Mouse (Mus musculus): ENCODE results near the gene Tmem248. TPM values are rescaled to one million over a fixed set of nuclear protein-coding genes. Genes with fewer than 3 reads are reported as not detected.

Tmem248 gene
- polyA plus RNA-seq (2015; fragmentation: Illumina TruSeq; extraction: RNeasy Lipid Tissue Mini Kit (QIAGEN cat#74804); ENCODE audit: low read depth, low replicate concordance): 29.4 TPM

GRCm38 (mm10) chr5:130216781-130217180 lies at the start of gene Tmem248:
Tmem248 (plus strand) TSS chr5:130217081.

GRCm38 (mm10) chr5:130171423-130171954 lies 45.4 kb upstream of the Tmem248 start, which contains the start of gene Rabgef1:
Rabgef1 (plus strand) TSS chr5:130171798.

GRCm38 (mm10) chr5:130255017-130255720 lies 38.3 kb downstream of the Tmem248 start, which contains the start of the genes Sbds and Tyw1:
Sbds (minus strand) TSS chr5:130255530.
Tyw1 (plus strand) TSS chr5:130255619.

Other genes starting within 250 kb of the Tmem248 start
- 19.3 TPM for gene Gusb, start 214.0 kb upstream of the Tmem248 start, polyA plus RNA-seq (2015; fragmentation: Illumina TruSeq; extraction: RNeasy Lipid Tissue Mini Kit (QIAGEN cat#74804); ENCODE audit: low read depth, low replicate concordance)
- gene Asl, start 187.8 kb upstream of the Tmem248 start, polyA plus RNA-seq (2015; fragmentation: Illumina TruSeq; extraction: RNeasy Lipid Tissue Mini Kit (QIAGEN cat#74804); ENCODE audit: low read depth, low replicate concordance): 20.2 TPM
- 56.4 TPM for gene Crcp, start 187.8 kb upstream of the Tmem248 start, polyA plus RNA-seq (2015; fragmentation: Illumina TruSeq; extraction: RNeasy Lipid Tissue Mini Kit (QIAGEN cat#74804); ENCODE audit: low read depth, low replicate concordance)
- gene Tpst1, start 143.8 kb upstream of the Tmem248 start, polyA plus RNA-seq (2015; fragmentation: Illumina TruSeq; extraction: RNeasy Lipid Tissue Mini Kit (QIAGEN cat#74804); ENCODE audit: low read depth, low replicate concordance): 40.9 TPM
- gene Kctd7, start 72.2 kb upstream of the Tmem248 start, polyA plus RNA-seq (2015; fragmentation: Illumina TruSeq; extraction: RNeasy Lipid Tissue Mini Kit (QIAGEN cat#74804); ENCODE audit: low read depth, low replicate concordance): 8.3 TPM
- 48.7 TPM for gene Rabgef1, start 45.3 kb upstream of the Tmem248 start, polyA plus RNA-seq (2015; fragmentation: Illumina TruSeq; extraction: RNeasy Lipid Tissue Mini Kit (QIAGEN cat#74804); ENCODE audit: low read depth, low replicate concordance)
- gene Sbds, start 38.4 kb downstream of the Tmem248 start, polyA plus RNA-seq (2015; fragmentation: Illumina TruSeq; extraction: RNeasy Lipid Tissue Mini Kit (QIAGEN cat#74804); ENCODE audit: low read depth, low replicate concordance): 110 TPM
- 9.8 TPM for gene Tyw1, start 38.5 kb downstream of the Tmem248 start, polyA plus RNA-seq (2015; fragmentation: Illumina TruSeq; extraction: RNeasy Lipid Tissue Mini Kit (QIAGEN cat#74804); ENCODE audit: low read depth, low replicate concordance)
- 70.8 TPM for gene Caln1, start 152.4 kb downstream of the Tmem248 start, polyA plus RNA-seq (2015; fragmentation: Illumina TruSeq; extraction: RNeasy Lipid Tissue Mini Kit (QIAGEN cat#74804); ENCODE audit: low read depth, low replicate concordance)
- gene A330070K13Rik, start 167.6 kb downstream of the Tmem248 start, polyA plus RNA-seq (2015; fragmentation: Illumina TruSeq; extraction: RNeasy Lipid Tissue Mini Kit (QIAGEN cat#74804); ENCODE audit: low read depth, low replicate concordance): 2.1 TPM